Mouse (Mus musculus): Measurements from ENCODE around the gene Usp37. TPM values are rescaled to one million over a fixed set of nuclear protein-coding genes. Genes with fewer than 3 reads are reported as not detected.

Usp37 gene
- total and polyA plus RNA-seq, 2 experiments from 2014 or later = 17.6 to 32.8 TPM

- H3K27ac ChIP-seq (ENCODE audit: low read depth, low read length) = peak overlapping the region; percentile 91; the same call in 1 of the 2 replicates
- H3K9ac ChIP-seq = no peak overlapping the region
- H3K4me1 ChIP-seq (ENCODE audit: insufficient read depth) = 0 out of 2 replicates have a peak, but pooled peaks cover 5% of the 10 kb centered on the region
- H3K9me3 ChIP-seq (ENCODE audit: low read length) = no peaks in the 10 kb centered on the region
- ATAC-seq (no peak), DNase-seq (no peak)
- no peaks in the 10 kb centered on the region for H3K36me3 ChIP-seq (ENCODE audit: insufficient read depth)
- peak overlapping the region; percentile 74 for H3K4me3 ChIP-seq (ENCODE audit: low read depth, low read length)
- no peak for TF ChIP-seq CTCF (IDR thresholded peaks at IDR 0.05; ENCODE audit: low read depth)
- peak overlapping the region; percentile 74 for H3K4me2 ChIP-seq (ENCODE audit: low read depth)
- 49% methylated on average over 15 of the region's 15 CpGs for WGBS
- H3K27me3 ChIP-seq (ENCODE audit: insufficient read depth, low read length) = 0 out of 2 replicates have a peak, but pooled peaks cover 6% of the 10 kb centered on the region
Measured at GRCm38 (mm10) chr1:74387386-74387988, 156.6 kb downstream of the Usp37 start.

- H3K9ac ChIP-seq = peak overlapping the region; percentile 69
- peak overlapping the region; percentile 74 for H3K4me3 ChIP-seq (ENCODE audit: low read depth, low read length)
- TF ChIP-seq CTCF (IDR thresholded peaks at IDR 0.05; ENCODE audit: low read depth) = peak; percentile 73
- H3K27ac ChIP-seq (ENCODE audit: low read depth, low read length) = peak overlapping the region; percentile 91
- under 1% methylated on average over 26 of the region's 26 CpGs for WGBS
- no peaks in the 10 kb centered on the region for H3K36me3 ChIP-seq (ENCODE audit: insufficient read depth)
- 0 out of 2 replicates have a peak, but pooled peaks cover 6% of the 10 kb centered on the region for H3K27me3 ChIP-seq (ENCODE audit: insufficient read depth, low read length)
- H3K4me1 ChIP-seq (ENCODE audit: insufficient read depth) = no peaks in the 10 kb centered on the region
- no peaks in the 10 kb centered on the region for H3K9me3 ChIP-seq (ENCODE audit: low read length)
- peak; percentile 94 for ATAC-seq
- DNase-seq = peak; percentile 96
- peak overlapping the region; percentile 74 for H3K4me2 ChIP-seq (ENCODE audit: low read depth)
Measured at GRCm38 (mm10) chr1:74386714-74387385, 157.2 kb downstream of the Usp37 start.

GRCm38 (mm10) chr1:74386363-74386713, 157.7 kb downstream of the Usp37 start:
- Histone ChIP-seq H3K4me3 (ENCODE audit: low read depth, low read length) (peak overlapping the region; percentile 74), H3K9ac (peak overlapping the region; percentile 69), H3K27me3 (ENCODE audit: insufficient read depth, low read length) (0 out of 2 replicates have a peak, but pooled peaks cover 6% of the 10 kb centered on the region), H3K4me2 (ENCODE audit: low read depth) (peak overlapping the region; percentile 74), H3K9me3 (ENCODE audit: low read length) (no peaks in the 10 kb centered on the region), H3K4me1 (ENCODE audit: insufficient read depth) (no peaks in the 10 kb centered on the region), H3K27ac (ENCODE audit: low read depth, low read length) (peak overlapping the region; percentile 91), H3K36me3 (ENCODE audit: insufficient read depth) (no peaks in the 10 kb centered on the region)
- DNase-seq (no peak), ATAC-seq (no peak)
- WGBS = 59% methylated on average over 7 of the region's 10 CpGs
- no peak for TF ChIP-seq CTCF (IDR thresholded peaks at IDR 0.05; ENCODE audit: low read depth)

- no peaks in the 10 kb centered on the region for H3K9me3 ChIP-seq (ENCODE audit: low read length)
- 0 out of 2 replicates have a peak, but pooled peaks cover 3% of the 10 kb centered on the region for H3K27me3 ChIP-seq (ENCODE audit: insufficient read depth, low read length)
- no peaks in the 10 kb centered on the region for H3K36me3 ChIP-seq (ENCODE audit: insufficient read depth)
- TF ChIP-seq CTCF (IDR thresholded peaks at IDR 0.05; ENCODE audit: low read depth) = no peak
- WGBS = 85% methylated on average over 8 of the region's 8 CpGs
- no peak overlapping the region for H3K4me2 ChIP-seq (ENCODE audit: low read depth)
- ATAC-seq (no peak), DNase-seq (no peak)
- H3K27ac ChIP-seq (ENCODE audit: low read depth, low read length) = no peak overlapping the region
- H3K4me3 ChIP-seq (ENCODE audit: low read depth, low read length) = no peak overlapping the region
- no peak overlapping the region for H3K9ac ChIP-seq
- H3K4me1 ChIP-seq (ENCODE audit: insufficient read depth) = no peaks in the 10 kb centered on the region
Measured at GRCm38 (mm10) chr1:74385531-74385930, 158.6 kb downstream of the Usp37 start.

MicroRNAs within 50 kb of the gene (microRNA counts, 519-probe panel; counts per million panel counts)
- 4,882 counts per million, percentile 65 among the panel's probes with 10 or more counts for microRNA mmu-miR-26b

Small RNAs within 50 kb of the gene (microRNA-seq; reads per million reads assigned to microRNA genes)
- gene Gm25035 = 0 reads per million in 2 experiments
- gene Mir26b = 11,478 to 14,371 reads per million in 2 experiments

Other genes starting within 250 kb of the Usp37 start
- 5.8 and 7.9 TPM in 2 replicates for gene Tmbim1, start 238.7 kb downstream of the Usp37 start, total RNA-seq (2014; rRNA removed)
- gene Tmbim1, start 238.7 kb downstream of the Usp37 start, polyA plus RNA-seq (2015; fragmentation: Nextera tagmentation; extraction: Ambion mirVana) = 6.1 and 7.9 TPM in 2 replicates
- gene Catip, start 182.2 kb downstream of the Usp37 start, total RNA-seq (2014; rRNA removed) = 2.1 and 2.7 TPM in 2 replicates
- gene Catip, start 182.2 kb downstream of the Usp37 start, polyA plus RNA-seq (2015; fragmentation: Nextera tagmentation; extraction: Ambion mirVana) = 0.63 and 1.6 TPM in 2 replicates
- gene Slc11a1, start 169.1 kb downstream of the Usp37 start, total RNA-seq (2014; rRNA removed) = 3.7 and 10.7 TPM in 2 replicates
- 1.8 and 3.3 TPM in 2 replicates for gene Slc11a1, start 169.1 kb downstream of the Usp37 start, polyA plus RNA-seq (2015; fragmentation: Nextera tagmentation; extraction: Ambion mirVana)
- 18.2 and 24.7 TPM in 2 replicates for gene Ctdsp1, start 152.8 kb downstream of the Usp37 start, total RNA-seq (2014; rRNA removed)
- 10.7 and 10.8 TPM in 2 replicates for gene Ctdsp1, start 152.8 kb downstream of the Usp37 start, polyA plus RNA-seq (2015; fragmentation: Nextera tagmentation; extraction: Ambion mirVana)
- 0.71 and 0.77 TPM in 2 replicates for gene Vil1, start 134.9 kb downstream of the Usp37 start, total RNA-seq (2014; rRNA removed)
- gene Vil1, start 134.9 kb downstream of the Usp37 start, polyA plus RNA-seq (2015; fragmentation: Nextera tagmentation; extraction: Ambion mirVana) = 0.15 and 0.27 TPM in 2 replicates
- gene Cnot9, start 38.2 kb downstream of the Usp37 start, total RNA-seq (2014; rRNA removed) = 32.2 and 39.1 TPM in 2 replicates
- 49.0 and 52.3 TPM in 2 replicates for gene Cnot9, start 38.2 kb downstream of the Usp37 start, polyA plus RNA-seq (2015; fragmentation: Nextera tagmentation; extraction: Ambion mirVana)
- 5.3 and 5.8 TPM in 2 replicates for gene Plcd4, start 1.4 kb downstream of the Usp37 start, total RNA-seq (2014; rRNA removed)
- gene Plcd4, start 1.4 kb downstream of the Usp37 start, polyA plus RNA-seq (2015; fragmentation: Nextera tagmentation; extraction: Ambion mirVana) = 3.4 and 6.0 TPM in 2 replicates
- gene Zfp142, start 44.0 kb upstream of the Usp37 start, total RNA-seq (2014; rRNA removed) = 8.6 and 12.1 TPM in 2 replicates
- 5.0 and 6.3 TPM in 2 replicates for gene Zfp142, start 44.0 kb upstream of the Usp37 start, polyA plus RNA-seq (2015; fragmentation: Nextera tagmentation; extraction: Ambion mirVana)
- 15.8 and 18.4 TPM in 2 replicates for gene Bcs1l, start 44.0 kb upstream of the Usp37 start, total RNA-seq (2014; rRNA removed)
- gene Bcs1l, start 44.0 kb upstream of the Usp37 start, polyA plus RNA-seq (2015; fragmentation: Nextera tagmentation; extraction: Ambion mirVana) = 13.8 and 16.5 TPM in 2 replicates
- 62.2 and 68.3 TPM in 2 replicates for gene Rnf25, start 57.1 kb upstream of the Usp37 start, total RNA-seq (2014; rRNA removed)
- 41.3 and 47.7 TPM in 2 replicates for gene Rnf25, start 57.1 kb upstream of the Usp37 start, polyA plus RNA-seq (2015; fragmentation: Nextera tagmentation; extraction: Ambion mirVana)
- gene Stk36, start 57.2 kb upstream of the Usp37 start, total RNA-seq (2014; rRNA removed) = 11.6 and 13.6 TPM in 2 replicates
- 6.0 and 12.2 TPM in 2 replicates for gene Stk36, start 57.2 kb upstream of the Usp37 start, polyA plus RNA-seq (2015; fragmentation: Nextera tagmentation; extraction: Ambion mirVana)
- 18.9 and 31.3 TPM in 2 replicates for gene Ttll4, start 117.5 kb upstream of the Usp37 start, total RNA-seq (2014; rRNA removed)
- gene Ttll4, start 117.5 kb upstream of the Usp37 start, polyA plus RNA-seq (2015; fragmentation: Nextera tagmentation; extraction: Ambion mirVana) = 2.2 and 4.5 TPM in 2 replicates
- 1.3 and 1.6 TPM in 2 replicates for gene Cyp27a1, start 169.3 kb upstream of the Usp37 start, total RNA-seq (2014; rRNA removed)
- gene Cyp27a1, start 169.3 kb upstream of the Usp37 start, polyA plus RNA-seq (2015; fragmentation: Nextera tagmentation; extraction: Ambion mirVana) = 1.5 and 1.6 TPM in 2 replicates
- gene Prkag3, start 204.9 kb upstream of the Usp37 start, total RNA-seq (2014; rRNA removed) = 0.23 TPM in 1 of 2 replicates, not detected in the other
- not detected in 2 replicates for gene Prkag3, start 204.9 kb upstream of the Usp37 start, polyA plus RNA-seq (2015; fragmentation: Nextera tagmentation; extraction: Ambion mirVana)
- 6.1 and 7.2 TPM in 2 replicates for gene Wnt6, start 227.6 kb upstream of the Usp37 start, total RNA-seq (2014; rRNA removed)
- gene Wnt6, start 227.6 kb upstream of the Usp37 start, polyA plus RNA-seq (2015; fragmentation: Nextera tagmentation; extraction: Ambion mirVana) = 3.8 and 4.6 TPM in 2 replicates
- gene Wnt10a, start 247.2 kb upstream of the Usp37 start, total RNA-seq (2014; rRNA removed) = 0.15 and 0.19 TPM in 2 replicates
- 0.21 and 0.23 TPM in 2 replicates for gene Wnt10a, start 247.2 kb upstream of the Usp37 start, polyA plus RNA-seq (2015; fragmentation: Nextera tagmentation; extraction: Ambion mirVana)